Mouse (Mus musculus) cerebellum, adult 9-11 months (tissue): ENCODE measurements around the gene Eogt.

Experiments used
- DNase-seq: peaks from one replicate; pipeline ENCODE4 v3.0.0; 2022

Eogt gene

DNA sequence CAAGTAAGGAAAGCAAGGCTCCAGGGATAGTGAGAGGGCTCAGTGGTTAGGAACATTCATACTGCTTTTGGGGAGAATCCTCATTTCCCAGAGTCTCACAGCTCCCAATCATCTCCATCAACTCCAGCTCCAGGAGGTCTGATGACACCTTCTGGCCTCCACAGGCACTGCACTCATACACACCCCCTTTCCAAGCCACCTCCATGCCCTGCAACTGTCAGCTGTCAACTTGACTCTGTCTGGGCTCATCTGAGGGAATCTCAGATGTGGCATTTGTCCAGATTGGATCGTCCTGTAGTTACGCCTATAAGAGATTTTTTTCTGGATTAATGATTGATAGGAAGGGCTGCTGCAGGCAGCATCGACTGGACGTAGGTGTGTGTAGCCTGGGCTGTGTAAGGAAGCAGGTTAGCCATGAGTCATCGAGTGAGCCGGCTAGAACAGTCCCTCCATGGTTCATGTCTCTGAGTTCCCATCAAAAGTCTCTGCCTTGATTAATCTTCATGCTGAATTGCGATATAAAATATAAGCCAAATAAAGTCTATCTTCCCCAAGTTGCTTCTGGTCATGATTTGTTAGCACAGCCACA lies 44.6 kb downstream of the Eogt start:
- no peak for DNase-seq

DNA sequence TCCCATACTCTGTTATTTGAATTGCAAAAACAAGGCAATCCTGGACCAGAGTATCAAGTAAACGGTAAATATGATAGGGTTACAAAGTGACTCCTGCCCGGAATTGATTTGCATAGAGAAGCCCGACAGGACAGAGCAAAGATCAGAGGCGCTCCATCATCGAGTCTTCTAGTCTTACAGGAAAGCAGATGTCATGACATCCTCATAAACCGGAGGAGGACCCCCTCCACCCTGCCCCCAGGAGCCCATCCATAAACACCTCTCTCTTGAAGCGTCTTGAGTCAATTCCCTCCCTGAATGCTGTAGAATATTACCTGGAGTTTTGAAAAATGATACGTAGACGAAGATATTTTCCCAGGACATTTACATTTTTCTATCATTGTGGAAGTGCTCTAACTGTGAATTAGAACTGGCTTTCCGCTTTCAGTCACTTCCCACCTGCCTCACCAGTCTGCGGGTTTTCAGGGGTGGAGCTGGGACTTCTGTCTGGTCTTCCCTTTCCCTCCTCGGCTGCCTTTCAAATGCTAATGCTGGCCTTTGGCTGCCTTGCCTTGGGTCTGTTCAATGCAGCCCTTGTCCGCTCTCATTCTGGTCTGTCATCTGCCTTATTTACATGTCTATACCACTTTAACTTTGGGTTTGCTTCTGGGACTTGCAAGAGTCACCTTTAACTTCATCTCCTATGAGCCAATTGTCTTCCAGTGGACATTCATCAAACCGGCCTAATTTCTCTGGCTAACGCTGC lies 46.9 kb downstream of the Eogt start:
- no peak for DNase-seq

DNA sequence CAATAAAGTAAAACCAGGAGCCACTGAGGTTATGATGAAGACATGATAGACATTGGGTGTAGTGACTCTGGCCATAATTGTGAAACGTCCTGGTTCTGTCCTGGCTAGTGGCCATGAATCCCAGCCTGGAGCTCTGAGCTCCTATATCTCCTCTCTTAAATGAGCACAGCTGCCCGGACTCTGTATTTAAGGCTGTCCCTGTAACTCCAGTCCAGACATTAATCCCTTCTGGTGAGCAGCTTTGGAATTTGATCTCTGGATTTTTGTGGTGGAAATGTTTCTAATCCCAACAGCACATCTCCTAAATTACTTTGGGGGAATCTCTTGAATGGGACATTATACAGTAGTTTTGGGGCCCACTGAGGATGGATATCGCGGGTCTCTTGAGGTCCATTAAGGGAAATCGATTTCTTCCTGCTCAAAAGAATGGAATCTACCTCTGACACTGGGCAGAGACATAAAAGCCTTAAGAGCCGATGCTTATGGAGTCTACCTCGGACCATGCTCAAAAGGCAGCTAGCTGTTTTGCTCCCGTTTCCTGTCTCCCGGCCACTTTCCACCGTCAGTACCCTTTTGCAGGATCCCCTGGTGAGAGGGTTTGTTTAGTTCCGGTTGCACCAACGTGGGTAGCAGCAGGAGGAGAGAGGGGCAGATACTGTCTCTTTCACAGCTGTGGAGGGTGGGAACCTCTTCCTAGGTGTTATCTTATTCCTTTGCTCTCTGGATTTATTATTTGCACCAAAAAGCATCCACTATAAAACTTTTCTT lies 47.6 kb downstream of the Eogt start:
- DNase-seq = no peak

DNA sequence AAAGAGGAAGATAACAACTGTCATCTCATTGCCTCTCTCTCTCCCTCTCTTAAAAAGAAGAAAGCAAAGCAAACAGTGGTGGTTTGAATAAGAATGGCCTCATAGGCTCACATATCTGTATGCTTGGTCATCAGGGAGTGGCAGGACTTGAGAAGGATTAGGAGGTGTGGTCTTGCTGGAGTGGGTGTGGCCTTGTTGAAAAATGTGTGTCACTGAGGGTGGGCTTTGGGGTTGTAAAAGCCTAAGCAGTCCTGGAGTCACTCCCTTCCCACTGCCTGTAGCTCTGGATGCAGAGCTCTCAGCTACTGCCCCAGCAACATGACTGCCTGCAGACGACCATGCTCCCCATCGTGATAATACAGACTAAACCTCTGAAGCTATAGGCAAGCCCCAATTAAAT lies 66.6 kb downstream of the Eogt start:
- DNase-seq = no peak

DNA sequence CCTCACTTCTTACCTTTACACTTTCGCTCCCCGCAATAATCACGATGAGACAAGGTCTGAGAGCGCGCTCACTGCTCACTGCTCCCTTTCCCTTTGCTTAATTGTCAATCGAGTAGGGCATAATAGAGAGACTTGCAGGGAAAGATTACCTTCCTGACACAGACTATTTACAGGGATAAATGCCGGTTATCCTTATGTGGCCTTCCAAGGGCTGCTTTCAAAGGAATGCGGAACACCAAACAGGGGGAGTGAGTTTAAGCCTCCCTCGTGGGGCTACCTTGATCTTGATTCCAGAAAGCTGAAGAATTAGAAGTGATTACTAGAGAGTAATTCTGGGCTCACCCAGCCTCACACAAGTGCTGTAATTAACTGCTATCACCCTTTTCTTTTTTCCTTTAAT lies 69.0 kb downstream of the Eogt start:
- DNase-seq = no peak

DNA sequence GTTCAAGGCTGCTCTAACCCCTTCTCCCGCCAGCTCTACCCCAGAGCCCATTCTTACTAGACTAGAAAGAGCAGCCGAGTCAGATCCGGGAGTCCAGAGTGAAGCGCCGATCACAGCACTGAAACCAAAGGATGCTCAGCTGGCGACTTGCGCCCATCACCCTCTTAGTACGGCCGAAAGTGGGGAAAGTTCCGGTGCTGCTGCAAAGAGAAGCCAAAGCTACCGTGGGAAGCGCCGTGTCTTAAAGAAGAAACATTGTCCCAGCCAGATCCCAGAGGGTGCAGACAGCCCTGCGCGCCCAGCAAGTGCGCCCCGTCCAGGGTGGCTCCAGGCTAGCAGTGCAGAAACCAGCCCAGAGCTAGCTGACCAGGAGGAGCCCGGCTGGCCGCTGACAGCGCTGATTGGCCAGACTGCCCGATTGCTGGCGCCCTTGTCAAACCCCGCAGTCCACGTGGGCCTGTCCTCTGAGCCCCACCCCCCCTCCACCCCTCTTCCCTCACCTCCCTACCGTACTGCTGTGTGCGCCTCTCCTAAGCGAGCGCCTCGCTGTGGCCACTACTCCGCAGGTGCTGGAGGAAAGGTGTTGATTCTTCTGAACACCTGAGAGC lies 88.8 kb downstream of the Eogt start, which contains the start of gene Fam19a4:
Fam19a4 (minus strand) TSS at position 340 of the 608 bp plus-strand sequence.
- no peak for DNase-seq
